Mouse (Mus musculus): ENCODE data around the gene Mad1l1.

DNA sequence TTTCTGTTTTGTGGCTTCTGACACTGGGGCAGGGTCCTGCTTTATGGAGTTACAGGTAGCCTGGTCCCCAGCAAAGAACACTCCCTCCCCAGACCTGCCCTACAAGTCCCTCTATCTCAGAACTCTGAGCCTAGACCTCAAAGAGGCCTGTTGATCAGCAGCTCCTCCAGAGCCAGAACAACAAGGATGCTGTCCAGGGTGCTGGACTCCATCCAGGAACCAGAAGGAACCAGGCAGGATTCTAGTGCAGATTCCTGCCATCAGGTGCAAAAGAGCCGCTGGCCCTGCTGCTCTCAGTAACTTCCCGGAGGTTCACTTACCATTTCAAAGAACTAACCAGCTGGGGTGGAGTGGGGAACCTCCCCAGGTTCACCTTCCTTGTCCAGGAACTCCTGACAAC lies 103.5 kb downstream of the Mad1l1 start:
- TF ChIP-seq CTCF (IDR thresholded peaks at IDR 0.05; ENCODE audit: borderline replicate concordance, insufficient read depth, low read length) (no peak), POLR2A (IDR thresholded peaks at IDR 0.05; ENCODE audit: low read depth, low read length) (no peak)

Data from embryonic fibroblast, embryonic 13.5 days (primary cell).